Mouse (Mus musculus) CH12.LX (cell line): ENCODE measurements around the gene Tmprss4. TPM values are rescaled to one million over a fixed set of nuclear protein-coding genes. Genes with fewer than 3 reads are reported as not detected.
A peak's percentile ranks its signal among the peaks of the same experiment; 100 is the strongest.

Source experiments
- DNase-seq: peaks from one replicate; pipeline ENCODE4 v3.0.0-alpha.2; 2013; ENCODE audit errors: extremely low read depth
- H3K27ac ChIP-seq: 2 replicates; pipeline ENCODE4 v1.5.1; 2012; ENCODE audit warnings: low read depth, mild to moderate bottlenecking, control low read depth, moderate library complexity; ENCODE audit not compliant: insufficient read depth
- H3K27me3 ChIP-seq: replicated peaks from 2 replicates; pipeline ENCODE3; 2012; ENCODE audit warnings: inconsistent platforms
- H3K36me3 ChIP-seq, 2 experiments: replicated peaks in 1 of 2; 2 replicates each; pipeline versions ENCODE3 to v1.6.1; 2012; ENCODE audit warnings: inconsistent platforms in 1 of 2, low read length in 1 of 2, mild to moderate bottlenecking in 1 of 2, mixed read lengths in 1 of 2, moderate library complexity in 1 of 2; ENCODE audit not compliant: control insufficient read depth in 1 of 2, insufficient read depth in 1 of 2
- H3K4me1 ChIP-seq, 2 experiments: 2 replicates each; pipeline ENCODE4 v1.6.1; 2012; ENCODE audit warnings: inconsistent platforms in 1 of 2, moderate library complexity in 1 of 2; ENCODE audit not compliant: insufficient read depth in 2 of 2, control insufficient read depth in 1 of 2
- H3K4me2 ChIP-seq: 2 replicates; pipeline ENCODE4 v1.6.1; 2012; ENCODE audit warnings: low read depth, mild to moderate bottlenecking, control low read depth; ENCODE audit not compliant: poor library complexity, insufficient read depth, severe bottlenecking
- H3K4me3 ChIP-seq, 3 experiments: fragments of 150-350 bp in 1 of 3; sonication (generic) in 1 of 3; replicated peaks in 1 of 3; 2 replicates each; pipeline versions ENCODE3 to v1.5.1; 2011 to 2012; ENCODE audit warnings: low read depth in 2 of 3, low read length in 2 of 3, mild to moderate bottlenecking in 2 of 3, moderate library complexity in 2 of 3, control low read depth in 1 of 3, improper control_type of control experiment in 1 of 3, inconsistent platforms in 1 of 3, mixed read lengths in 1 of 3; ENCODE audit not compliant: poor library complexity in 1 of 3
- H3K79me2 ChIP-seq: replicated peaks from 2 replicates; pipeline ENCODE4 v1.6.1; 2012; ENCODE audit warnings: mild to moderate bottlenecking, moderate library complexity; ENCODE audit not compliant: control insufficient read depth, poor library complexity, insufficient read depth, severe bottlenecking; ENCODE audit errors: extremely low read depth
- H3K9ac ChIP-seq: 2 replicates; pipeline ENCODE4 v1.6.1; 2012; ENCODE audit warnings: low read depth, mild to moderate bottlenecking, control low read depth, moderate library complexity; ENCODE audit not compliant: insufficient read depth
- H3K9me3 ChIP-seq: replicated peaks from 2 replicates; pipeline ENCODE3; 2012; ENCODE audit warnings: low read length, inconsistent platforms, mixed read lengths
- BHLHE40 ChIP-seq: IDR thresholded peaks from 2 replicates; pipeline ENCODE4 v1.6.1; 2011; ENCODE audit warnings: mild to moderate bottlenecking, low read depth, low read length, improper control_type of control experiment
- CHD1 ChIP-seq: IDR thresholded peaks from 2 replicates; pipeline ENCODE4 v1.6.1; 2012; ENCODE audit warnings: low read depth, low read length, improper control_type of control experiment, inconsistent platforms
- CHD2 ChIP-seq: IDR thresholded peaks from 2 replicates; pipeline ENCODE4 v1.6.1; 2011; ENCODE audit warnings: low read length, improper control_type of control experiment
- CTCF ChIP-seq, 2 experiments: IDR thresholded peaks in 1 of 2; conservative IDR thresholded peaks in 1 of 2; 2 replicates each; pipeline ENCODE4 v1.5.1; 2011 to 2012; ENCODE audit warnings: low read depth in 2 of 2, low read length in 2 of 2, improper control_type of control experiment in 1 of 2, inconsistent platforms in 1 of 2, mild to moderate bottlenecking in 1 of 2, moderate library complexity in 1 of 2
- E2F4 ChIP-seq: IDR thresholded peaks from 2 replicates; pipeline ENCODE4 v1.6.1; 2011; ENCODE audit warnings: low read depth, low read length, improper control_type of control experiment; ENCODE audit not compliant: insufficient replicate concordance
- ELF1 ChIP-seq: IDR thresholded peaks from 2 replicates; pipeline ENCODE4 v1.6.1; 2014; ENCODE audit warnings: low read depth, mild to moderate bottlenecking, inconsistent platforms, low read length, improper control_type of control experiment
- EP300 ChIP-seq: IDR thresholded peaks from 2 replicates; pipeline ENCODE4 v1.6.1; 2011; ENCODE audit warnings: low read length, improper control_type of control experiment
- ETS1 ChIP-seq: conservative IDR thresholded peaks from 2 replicates; pipeline ENCODE4 v1.6.1; 2012; ENCODE audit warnings: low read depth, mild to moderate bottlenecking, inconsistent platforms, low read length, improper control_type of control experiment, moderate library complexity
- GABPA ChIP-seq: IDR thresholded peaks from 2 replicates; pipeline ENCODE4 v1.6.1; 2012; ENCODE audit warnings: low read depth, low read length, improper control_type of control experiment, inconsistent platforms; ENCODE audit not compliant: insufficient replicate concordance
- HCFC1 ChIP-seq: IDR thresholded peaks from 2 replicates; pipeline ENCODE4 v1.6.1; 2012; ENCODE audit warnings: low read depth, mild to moderate bottlenecking, inconsistent platforms, low read length, improper control_type of control experiment
- IRF4 ChIP-seq: IDR thresholded peaks from 2 replicates; pipeline ENCODE4 v1.6.1; 2014; ENCODE audit warnings: low read depth, mild to moderate bottlenecking, inconsistent platforms, low read length, improper control_type of control experiment
- JUN ChIP-seq: IDR thresholded peaks from 2 replicates; pipeline ENCODE4 v1.6.1; 2011; ENCODE audit warnings: low read depth, mild to moderate bottlenecking, low read length, improper control_type of control experiment, moderate library complexity; ENCODE audit not compliant: insufficient read depth
- JUND ChIP-seq: conservative IDR thresholded peaks from 2 replicates; pipeline ENCODE4 v1.6.1; 2011; ENCODE audit warnings: low read depth, low read length, improper control_type of control experiment
- MAFK ChIP-seq: IDR thresholded peaks from 2 replicates; pipeline ENCODE4 v1.6.1; 2011; ENCODE audit warnings: low read length, improper control_type of control experiment; ENCODE audit not compliant: insufficient replicate concordance
- MAZ ChIP-seq: IDR thresholded peaks from 2 replicates; pipeline ENCODE4 v1.6.1; 2012; ENCODE audit warnings: low read depth, mild to moderate bottlenecking, inconsistent platforms, low read length, improper control_type of control experiment, moderate library complexity
- MEF2A ChIP-seq: IDR thresholded peaks from 2 replicates; pipeline ENCODE4 v1.6.1; 2014; ENCODE audit warnings: low read depth, mild to moderate bottlenecking, inconsistent platforms, low read length, improper control_type of control experiment, borderline replicate concordance
- MXI1 ChIP-seq: IDR thresholded peaks from 2 replicates; pipeline ENCODE4 v1.6.1; 2011; ENCODE audit warnings: mild to moderate bottlenecking, low read depth, low read length, improper control_type of control experiment
- MYC ChIP-seq: IDR thresholded peaks from 2 replicates; pipeline ENCODE4 v1.6.1; 2011; ENCODE audit warnings: low read depth, mild to moderate bottlenecking, improper control_type of control experiment, low read length
- NELFE ChIP-seq: IDR thresholded peaks from 2 replicates; pipeline ENCODE4 v1.6.1; 2011; ENCODE audit warnings: low read depth, low read length, improper control_type of control experiment
- NRF1 ChIP-seq: IDR thresholded peaks from 2 replicates; pipeline ENCODE4 v1.6.1; 2014; ENCODE audit warnings: low read depth, mild to moderate bottlenecking, inconsistent platforms, low read length, improper control_type of control experiment, moderate library complexity
- PAX5 ChIP-seq: IDR thresholded peaks from 2 replicates; pipeline ENCODE4 v1.6.1; 2012; ENCODE audit warnings: low read length, inconsistent platforms, mixed read lengths
- POLR2A ChIP-seq: IDR thresholded peaks from 2 replicates; pipeline ENCODE4 v1.6.1; 2011; ENCODE audit warnings: low read depth, mild to moderate bottlenecking, improper control_type of control experiment, low read length
- RAD21 ChIP-seq: IDR thresholded peaks from 2 replicates; pipeline ENCODE4 v1.6.1; 2011; ENCODE audit warnings: low read depth, mild to moderate bottlenecking, low read length, improper control_type of control experiment, moderate library complexity
- RCOR1 ChIP-seq: conservative IDR thresholded peaks from 2 replicates; pipeline ENCODE4 v1.6.1; 2012; ENCODE audit warnings: low read depth, mild to moderate bottlenecking, inconsistent platforms, low read length, improper control_type of control experiment
- SIN3A ChIP-seq: IDR thresholded peaks from 2 replicates; pipeline ENCODE4 v1.6.1; 2012; ENCODE audit warnings: low read length, improper control_type of control experiment, inconsistent platforms
- SMC3 ChIP-seq: IDR thresholded peaks from 2 replicates; pipeline ENCODE4 v1.6.1; 2011; ENCODE audit warnings: low read depth, low read length, improper control_type of control experiment
- TCF12 ChIP-seq: IDR thresholded peaks from 2 replicates; pipeline ENCODE4 v1.6.1; 2014; ENCODE audit warnings: low read depth, mild to moderate bottlenecking, inconsistent platforms, low read length, improper control_type of control experiment
- UBTF ChIP-seq: IDR thresholded peaks from 2 replicates; pipeline ENCODE4 v1.6.1; 2012; ENCODE audit warnings: low read depth, mild to moderate bottlenecking, inconsistent platforms, low read length, improper control_type of control experiment, moderate library complexity
- USF2 ChIP-seq: conservative IDR thresholded peaks from 2 replicates; pipeline ENCODE4 v1.6.1; 2011; ENCODE audit warnings: low read depth, low read length, improper control_type of control experiment
- ZMIZ1 ChIP-seq: IDR thresholded peaks from 2 replicates; pipeline ENCODE4 v1.6.1; 2012; ENCODE audit warnings: low read depth, mild to moderate bottlenecking, inconsistent platforms, low read length, improper control_type of control experiment
- ZNF384 ChIP-seq: IDR thresholded peaks from 2 replicates; pipeline ENCODE4 v1.6.1; 2012; ENCODE audit warnings: low read depth, low read length, improper control_type of control experiment, inconsistent platforms
- dilution Hi-C: fragments of 300-500 bp; cut with MboI; formaldehyde crosslinking; loops from 2 replicates; pipeline ENCODE4 v1.14.3; 2020; ENCODE audit warnings: low sequenced_read_pairs; ENCODE audit not compliant: extremely low pct_unique_long_range_greater_than_20kb, extremely low pct_ligation_motif_present
- in situ Hi-C: fragments of 300-500 bp; cut with MboI; formaldehyde crosslinking; loops from 3 replicates; pipeline ENCODE4 v1.14.3; 2019; ENCODE audit warnings: low sequenced_read_pairs, low pct_ligation_motif_present, low pct_unique_long_range_greater_than_20kb, mixed read lengths
- polyA plus RNA-seq: library from polyadenylated mRNA; unstranded; fragments of >175 nt; gene quantifications from 2 replicates; pipeline ENCODE4 v1.2.1, GENCODE M21; 2012; ENCODE audit warnings: low read depth; ENCODE audit not compliant: insufficient read length
- total RNA-seq, 2 experiments: library from RNA; depleted of rRNA; stranded (reverse); fragments of 300-350 nt in 1 of 2; fragments of >200 nt in 1 of 2; gene quantifications; 2 replicates each; pipeline ENCODE4 v1.2.3; 2012 to 2014

The Tmprss4 gene
- total and polyA plus RNA-seq, 3 experiments, result not detected

- peak; percentile 35 for TF ChIP-seq SMC3
- peak; percentile 57; the same call in 1 of the 2 replicates for TF ChIP-seq JUN
- peak; percentile 64; the same call in 1 of the 2 replicates for TF ChIP-seq SIN3A
- TF ChIP-seq NRF1, result peak; percentile 45; the same call in 1 of the 2 replicates
- TF ChIP-seq MAFK, result peak; percentile 78
- TF ChIP-seq EP300, result peak; percentile 99
- TF ChIP-seq CTCF (conservative IDR thresholded peaks at IDR 0.05 in 1 of 2, IDR thresholded peaks at IDR 0.05 in 1 of 2; ENCODE audit: low read depth in 2 of 2, low read length in 2 of 2), result no peak
- no peak for TF ChIP-seq PAX5
Measured at GRCm38 (mm10) chr9:45246060-45246459, 42.2 kb upstream of the Tmprss4 start (continued).

GRCm38 (mm10) chr9:45245432-45245831, 41.5 kb upstream of the Tmprss4 start:
- dilution Hi-C loops (no loop called here), in situ Hi-C loops (no loop called here)
- no peaks in the 10 kb centered on the region for H3K79me2 ChIP-seq
- no peak overlapping the region for H3K9ac ChIP-seq
- H3K27ac ChIP-seq, result no peak overlapping the region
- no peak overlapping the region for H3K4me3 ChIP-seq
- no peaks in the 10 kb centered on the region for H3K36me3 ChIP-seq
- TF ChIP-seq EP300, result no peak
- no peak for TF ChIP-seq MYC
- no peak for TF ChIP-seq MEF2A
- no peak for TF ChIP-seq RCOR1
- no peak for TF ChIP-seq E2F4
- TF ChIP-seq UBTF, result no peak
- TF ChIP-seq TCF12, result no peak
- TF ChIP-seq NELFE, result no peak
- no peak for DNase-seq
- peaks cover 67 to 97% of the 10 kb centered on the region in 2 experiments for H3K4me1 ChIP-seq
- no peaks in the 10 kb centered on the region for H3K27me3 ChIP-seq
- H3K4me2 ChIP-seq, result no peak overlapping the region
- H3K9me3 ChIP-seq, result no peaks in the 10 kb centered on the region

- no peak overlapping the region for H3K27ac ChIP-seq
- dilution Hi-C loops (no loop called here), in situ Hi-C loops (no loop called here)
- no peaks in the 10 kb centered on the region for H3K36me3 ChIP-seq
- H3K9ac ChIP-seq, result no peak overlapping the region
- peak; percentile 77 for DNase-seq
- peak overlapping the region in 1 of 3 experiments; percentile 13 for H3K4me3 ChIP-seq
- no peaks in the 10 kb centered on the region for H3K79me2 ChIP-seq
- no peak overlapping the region for H3K4me2 ChIP-seq
- no peaks in the 10 kb centered on the region for H3K27me3 ChIP-seq
- H3K4me1 ChIP-seq, result peaks cover 32 to 75% of the 10 kb centered on the region in 2 experiments
- no peaks in the 10 kb centered on the region for H3K9me3 ChIP-seq
- TF ChIP-seq CHD1 (no peak), CHD2 (no peak), IRF4 (peak; percentile 57; the same call in 1 of the 2 replicates), MEF2A (no peak), GABPA (no peak), HCFC1 (no peak), JUND (no peak), MXI1 (no peak), BHLHE40 (peak; percentile 26; the same call in 1 of the 2 replicates), E2F4 (no peak), SMC3 (no peak), MAZ (no peak), ELF1 (0 out of 2 replicates have a peak, but pooled peaks have one; percentile 44), USF2 (no peak), ZMIZ1 (no peak), ETS1 (peak; percentile 39; the same call in 1 of the 2 replicates), ZNF384 (no peak), TCF12 (peak; percentile 61), PAX5 (no peak), POLR2A (no peak), RAD21 (no peak; the same call in 1 of the 2 replicates)
Measured at GRCm38 (mm10) chr9:45241397-45241796, 37.5 kb upstream of the Tmprss4 start.
